Mouse (Mus musculus) megakaryocyte, adult 5-6 weeks (primary cell): ENCODE results near the gene S100z. TPM values are rescaled to one million over a fixed set of nuclear protein-coding genes. Genes with fewer than 3 reads are reported as not detected.

Source experiments
- ATAC-seq: 2 replicates; pipeline ENCODE4 v1.8.0; 2016; ENCODE audit warnings: mild to moderate bottlenecking, inconsistent platforms; ENCODE audit not compliant: poor library complexity, severe bottlenecking
- total RNA-seq, 2 experiments: library from RNA; stranded (forward) in 1 of 2; stranded (reverse) in 1 of 2; fragments of 153-499, 151-499 nt in 1 of 2; fragments of 221-1000, 200-1000 nt in 1 of 2; gene quantifications; 2 replicates each; pipeline versions ENCODE4 v1.2.3 to v1.2.4; 2015 to 2017

The S100z gene
- total RNA-seq, 2 experiments from 2014 or later = not detected

DNA sequence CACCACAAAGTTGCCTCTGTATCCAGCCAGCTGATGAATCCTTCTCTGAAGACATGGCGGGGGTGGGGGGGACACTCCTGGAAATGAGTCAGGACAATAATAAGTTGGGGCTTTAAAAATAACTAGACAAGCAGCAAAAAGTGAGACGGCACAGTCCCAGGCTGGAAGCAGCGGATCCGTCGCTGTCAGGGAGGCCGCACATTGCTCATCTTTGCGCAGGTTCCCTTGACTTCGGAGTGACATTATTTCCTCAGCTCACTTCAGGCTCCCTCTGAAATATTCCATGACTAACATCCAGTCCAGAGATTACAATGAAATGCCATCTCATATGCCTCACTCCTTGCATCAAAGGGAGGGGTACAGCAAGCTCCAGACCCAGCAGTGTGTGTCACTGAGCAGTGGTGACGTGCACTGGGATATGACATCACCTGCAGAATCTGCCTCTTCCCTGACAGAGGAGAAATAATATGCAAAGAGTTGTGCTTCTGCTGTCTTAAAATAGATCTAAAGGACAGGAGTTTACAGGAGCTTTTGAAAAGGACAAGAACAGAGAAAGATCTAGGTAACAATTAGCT lies 27.8 kb downstream of the S100z start:
- ATAC-seq = no peak

DNA sequence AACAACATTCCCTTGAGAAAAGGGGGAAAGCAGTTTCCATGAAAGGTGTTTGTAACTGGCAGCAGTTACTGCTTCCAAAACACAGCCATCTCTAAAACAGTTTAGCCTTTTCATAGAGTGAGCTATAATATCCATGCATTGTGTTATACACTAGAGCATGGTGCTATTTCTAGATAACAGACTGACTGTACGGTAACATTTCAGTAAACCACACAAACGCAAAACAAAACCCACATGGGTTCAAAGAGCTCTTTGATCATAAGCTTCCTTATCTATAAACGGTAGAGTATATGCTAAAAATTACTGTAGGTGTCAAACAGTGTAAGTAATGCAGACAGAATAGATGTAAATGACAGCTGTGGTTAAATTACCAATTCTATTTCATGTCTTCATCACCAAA lies 28.8 kb downstream of the S100z start:
- no peak for ATAC-seq

DNA sequence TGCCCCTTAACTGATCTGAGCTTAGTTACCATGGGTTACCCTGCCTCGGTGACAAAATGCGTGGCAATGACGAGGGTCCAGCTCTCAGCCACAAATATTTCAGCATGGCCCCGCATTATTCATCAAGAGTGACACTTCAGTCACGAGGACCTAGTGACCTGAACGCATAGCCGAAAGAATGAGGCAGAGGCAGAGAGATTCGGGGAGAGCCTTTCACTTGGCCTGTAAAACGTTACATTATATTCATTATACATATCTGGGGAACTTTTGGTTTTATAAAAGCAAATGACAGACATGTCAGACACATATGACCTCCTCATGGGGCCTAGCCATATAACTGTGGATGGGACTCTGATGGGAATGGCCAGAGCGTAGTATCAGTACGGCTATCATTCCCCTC lies 33.7 kb downstream of the S100z start, which contains the start of gene Crhbp:
Gene Crhbp, minus strand, starts transcription at position 101 of the 400 bp plus-strand sequence.
- no peak for ATAC-seq

DNA sequence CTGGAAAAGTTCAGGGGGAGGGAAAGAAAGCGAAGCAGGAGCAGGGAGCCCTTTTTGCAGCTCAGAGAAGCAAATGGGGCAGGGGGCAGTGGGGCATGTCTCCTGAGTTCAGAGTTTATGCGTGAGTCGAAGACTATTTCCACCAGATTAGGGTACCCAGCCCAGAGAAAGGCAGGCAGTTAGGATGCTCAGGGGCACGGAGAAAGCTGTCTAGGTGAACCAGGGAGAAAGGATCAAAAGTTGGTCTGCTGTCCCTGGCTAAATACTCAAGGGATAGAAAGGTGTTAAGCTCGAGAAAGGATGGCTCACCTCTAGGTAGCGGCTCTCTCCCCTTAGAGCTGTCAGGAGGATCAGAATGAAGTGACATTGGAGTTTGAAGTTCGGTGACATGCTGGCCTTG lies 34.2 kb downstream of the S100z start:
- no peak for ATAC-seq

DNA sequence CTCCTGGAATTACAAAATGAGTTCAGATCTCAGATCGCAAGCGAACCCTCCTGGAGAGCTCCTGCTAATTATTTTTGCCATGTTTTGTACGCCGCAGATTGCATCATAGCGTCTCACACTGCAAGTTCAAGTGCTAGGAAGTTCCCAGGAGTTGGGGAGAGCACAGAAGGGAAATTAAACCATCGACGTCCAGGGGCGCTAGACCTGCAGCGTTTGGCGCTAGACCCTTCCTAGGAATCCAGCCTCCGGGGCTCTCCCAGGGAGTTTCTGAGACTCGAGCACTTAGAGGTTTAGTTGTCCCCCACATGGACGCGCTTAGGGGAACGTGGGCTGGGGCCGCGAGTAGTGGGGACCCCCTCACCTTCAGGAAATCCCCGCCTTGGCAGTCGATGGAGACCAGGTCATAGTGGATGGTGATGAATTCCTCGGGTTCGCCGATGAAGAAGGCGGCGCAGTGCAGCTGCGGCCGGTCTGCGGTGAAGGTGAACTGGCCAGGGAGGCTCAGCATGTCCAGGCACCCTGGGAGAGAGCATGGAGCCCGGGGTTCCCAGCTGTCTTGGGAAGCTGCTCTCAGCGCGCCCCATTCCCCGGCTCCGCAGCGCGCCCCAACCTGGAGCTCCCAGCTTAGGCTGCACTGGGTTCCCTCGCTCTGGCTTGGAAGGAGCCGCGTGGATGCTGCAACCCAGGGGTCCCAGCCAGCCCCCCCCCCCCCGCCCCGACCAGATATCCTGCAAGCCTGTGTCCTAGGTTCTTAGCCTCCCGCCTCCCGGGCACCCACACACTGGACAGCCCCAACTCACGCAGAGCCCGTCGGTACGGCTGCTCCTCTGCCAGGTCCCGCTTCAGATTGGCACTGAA lies 34.9 kb downstream of the S100z start:
- ATAC-seq = no peak

DNA sequence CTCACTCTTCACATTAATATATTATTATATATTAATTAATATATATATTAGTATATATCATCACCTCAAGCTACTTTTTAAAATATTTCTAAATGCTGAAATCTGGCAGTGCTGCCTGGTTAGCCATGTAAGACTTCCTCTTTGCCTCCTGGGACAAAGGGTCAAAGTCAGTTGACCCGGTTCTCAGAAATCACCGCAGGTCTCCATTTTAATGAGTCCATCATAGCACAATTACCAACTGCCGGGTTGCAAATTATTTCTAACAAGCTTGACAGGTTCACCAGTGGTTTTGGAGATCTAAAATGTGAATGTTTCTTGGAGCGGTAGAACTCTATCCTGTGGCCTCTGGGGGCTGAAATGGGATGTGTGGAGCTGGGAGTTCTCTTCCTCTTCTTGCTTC lies 35.6 kb downstream of the S100z start:
- ATAC-seq = no peak

DNA sequence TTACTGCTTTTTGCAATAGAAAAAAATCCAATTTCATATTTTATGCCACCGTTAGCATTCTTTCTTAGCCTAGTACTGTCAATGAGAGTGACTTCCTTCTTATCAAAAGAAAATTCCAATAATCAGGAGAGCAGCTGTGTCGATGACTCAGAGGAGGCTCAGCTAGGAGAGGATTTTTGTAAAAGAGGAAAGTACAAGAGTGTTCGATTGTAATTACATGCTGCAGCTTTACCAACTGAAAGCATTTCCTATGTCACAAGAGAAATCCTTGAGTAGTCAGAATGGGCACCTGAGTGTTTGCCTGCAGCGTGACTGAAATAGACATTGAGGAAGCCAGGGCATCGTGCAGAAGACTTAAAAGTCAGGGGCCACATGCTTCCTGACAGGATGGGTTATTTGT lies 39.0 kb downstream of the S100z start:
- ATAC-seq = no peak

DNA sequence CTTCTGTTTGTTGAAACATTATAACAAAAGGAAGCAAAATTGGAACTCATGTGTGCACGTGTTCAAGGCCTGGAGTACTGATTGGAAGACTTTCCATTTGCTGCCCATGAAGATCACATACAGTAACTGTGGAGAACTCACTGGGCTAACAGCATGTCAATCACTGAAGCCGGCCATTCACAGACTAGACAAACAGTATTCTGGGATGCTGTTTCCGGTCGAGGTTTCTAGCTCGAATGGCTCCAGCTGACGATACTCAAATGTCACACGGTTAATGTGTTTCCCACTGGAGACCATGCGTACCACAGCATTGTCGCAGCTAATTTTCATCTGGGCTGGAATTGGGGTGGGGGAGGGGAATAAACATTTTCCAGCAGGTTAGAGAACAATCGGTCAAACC lies 46.8 kb downstream of the S100z start:
- no peak for ATAC-seq

DNA sequence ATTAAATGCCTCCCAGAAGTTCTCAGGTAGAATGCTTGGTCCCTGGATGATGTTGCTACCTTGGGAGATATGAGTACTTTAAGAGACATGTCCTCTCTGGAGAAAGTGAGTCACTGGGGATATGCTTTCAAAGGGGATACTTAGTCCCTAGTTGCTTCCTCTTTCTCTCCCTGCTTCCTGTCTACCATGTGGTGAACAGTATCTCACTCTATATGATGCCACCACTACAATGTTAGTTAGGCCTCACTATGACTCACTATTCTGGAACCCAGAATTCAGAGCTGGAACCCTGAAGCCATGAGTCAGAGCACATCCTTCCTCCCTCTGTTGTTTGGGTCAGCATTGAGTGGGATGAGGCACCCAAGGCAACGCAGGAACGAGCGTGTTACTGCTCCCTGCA lies 51.0 kb downstream of the S100z start:
- ATAC-seq = no peak

Other genes starting within 250 kb of the S100z start
- 2.0 and 2.4 TPM in 2 replicates for gene Pde8b, start 228.4 kb downstream of the S100z start, total RNA-seq (2015)
- gene Pde8b, start 228.4 kb downstream of the S100z start, total RNA-seq (2017) = 2.2 and 3.2 TPM in 2 replicates
- 14.5 and 16.8 TPM in 2 replicates for gene Zbed3, start 155.1 kb downstream of the S100z start, total RNA-seq (2015)
- gene Zbed3, start 155.1 kb downstream of the S100z start, total RNA-seq (2017) = 2.3 and 4.6 TPM in 2 replicates
- 21.2 and 22.2 TPM in 2 replicates for gene Aggf1, start 103.4 kb downstream of the S100z start, total RNA-seq (2015)
- gene Aggf1, start 103.4 kb downstream of the S100z start, total RNA-seq (2017) = 38.1 and 40.3 TPM in 2 replicates
- not detected in 2 replicates for gene Crhbp, start 33.8 kb downstream of the S100z start, total RNA-seq (2015)
- gene Crhbp, start 33.8 kb downstream of the S100z start, total RNA-seq (2017) = not detected in 2 replicates
- gene F2rl1, start 46.5 kb upstream of the S100z start, total RNA-seq (2015) = 0.14 TPM in 1 of 2 replicates, not detected in the other
- 0.33 and 0.61 TPM in 2 replicates for gene F2rl1, start 46.5 kb upstream of the S100z start, total RNA-seq (2017)
- 1.1 and 2.1 TPM in 2 replicates for gene F2r, start 139.8 kb upstream of the S100z start, total RNA-seq (2015)
- gene F2r, start 139.8 kb upstream of the S100z start, total RNA-seq (2017) = 0.65 and 1.9 TPM in 2 replicates
- 0.89 and 1.9 TPM in 2 replicates for gene F2rl2, start 218.1 kb upstream of the S100z start, total RNA-seq (2015)
- 0.51 and 0.57 TPM in 2 replicates for gene F2rl2, start 218.1 kb upstream of the S100z start, total RNA-seq (2017)